Mouse (Mus musculus) C2C12 (cell line): ENCODE data around the gene Gpd1.

ENCODE experiments used
- CEBPB ChIP-seq: IDR thresholded peaks from one replicate; pipeline ENCODE4 v1.6.1; 2011; ENCODE audit warnings: low read depth, mild to moderate bottlenecking, control low read depth, moderate library complexity
- CTCF ChIP-seq: IDR thresholded peaks from one replicate; pipeline ENCODE4 v1.5.1; 2011; ENCODE audit not compliant: control insufficient read depth, insufficient read depth, insufficient read length
- FOSL1 ChIP-seq: IDR thresholded peaks from one replicate; pipeline ENCODE4 v1.8.0; 2011; ENCODE audit warnings: mild to moderate bottlenecking, low read length; ENCODE audit not compliant: poor library complexity, insufficient read depth, severe bottlenecking
- MAX ChIP-seq: IDR thresholded peaks from one replicate; pipeline ENCODE4 v1.6.1; 2011; ENCODE audit warnings: mild to moderate bottlenecking, control low read depth
- MYOD1 ChIP-seq: IDR thresholded peaks from one replicate; pipeline ENCODE4 v1.6.1; 2011; ENCODE audit warnings: low read depth; ENCODE audit not compliant: control insufficient read depth, insufficient read length
- MYOG ChIP-seq: IDR thresholded peaks from one replicate; pipeline ENCODE4 v1.6.1; 2011; ENCODE audit not compliant: control insufficient read depth, insufficient read length; ENCODE audit errors: extremely low read depth
- USF1 ChIP-seq: IDR thresholded peaks from one replicate; pipeline ENCODE4 v1.6.1; 2011; ENCODE audit warnings: low read depth, mild to moderate bottlenecking, control low read depth, moderate library complexity

GRCm38 (mm10) chr15:99711491-99711890 lies 5.8 kb upstream of the Gpd1 start:
- TF ChIP-seq CTCF (no peak), MAX (no peak), FOSL1 (no peak), CEBPB (no peak), MYOD1 (no peak), USF1 (peak; percentile 10), MYOG (no peak)
